Mouse (Mus musculus): ENCODE data around the gene Chka.

The Chka gene

GRCm38 (mm10) chr19:3916727-3917126, 65.2 kb downstream of the Chka start:
- no peak for DNase-seq (ENCODE audit: low read depth, low spot score)

GRCm38 (mm10) chr19:3919928-3920327, 68.4 kb downstream of the Chka start:
- DNase-seq (ENCODE audit: low read depth, low spot score): no peak

GRCm38 (mm10) chr19:3922661-3923371, 71.2 kb downstream of the Chka start:
- no peak for DNase-seq (ENCODE audit: low read depth, low spot score)

GRCm38 (mm10) chr19:3923586-3923985, 72.0 kb downstream of the Chka start:
- DNase-seq (ENCODE audit: low read depth, low spot score): no peak

GRCm38 (mm10) chr19:3924190-3924589, 72.6 kb downstream of the Chka start:
- DNase-seq (ENCODE audit: low read depth, low spot score): no peak

- no peak for DNase-seq (ENCODE audit: low read depth, low spot score)
These were observed 73.3 kb downstream of the Chka start for GRCm38 (mm10) chr19:3924868-3925267.

GRCm38 (mm10) chr19:3925859-3926258, 74.3 kb downstream of the Chka start:
- no peak for DNase-seq (ENCODE audit: low read depth, low spot score)

- no peak for DNase-seq (ENCODE audit: low read depth, low spot score)
These were observed 74.7 kb downstream of the Chka start for GRCm38 (mm10) chr19:3926279-3926678.

- DNase-seq (ENCODE audit: low read depth, low spot score): no peak
These were observed 75.1 kb downstream of the Chka start for GRCm38 (mm10) chr19:3926685-3927084.

GRCm38 (mm10) chr19:3927989-3928388, 76.4 kb downstream of the Chka start:
- DNase-seq (ENCODE audit: low read depth, low spot score): no peak

GRCm38 (mm10) chr19:3928779-3929178, 77.2 kb downstream of the Chka start:
- no peak for DNase-seq (ENCODE audit: low read depth, low spot score)

- DNase-seq (ENCODE audit: low read depth, low spot score): no peak
These were observed 77.8 kb downstream of the Chka start, which contains the start of gene Aldh3b1 for GRCm38 (mm10) chr19:3929211-3929941. TSS of gene Aldh3b1 (minus strand) at chr19:3929808.

- no peak for DNase-seq (ENCODE audit: low read depth, low spot score)
These were observed 78.9 kb downstream of the Chka start for GRCm38 (mm10) chr19:3930262-3931057.

- no peak for DNase-seq (ENCODE audit: low read depth, low spot score)
These were observed 80.1 kb downstream of the Chka start for GRCm38 (mm10) chr19:3931716-3932115.

GRCm38 (mm10) chr19:3935032-3935895, 83.7 kb downstream of the Chka start, which contains the start of gene Unc93b1:
TSS of gene Unc93b1 (plus strand) at chr19:3935186.
- no peak for DNase-seq (ENCODE audit: low read depth, low spot score)

GRCm38 (mm10) chr19:3935896-3936850, 84.6 kb downstream of the Chka start:
- DNase-seq (ENCODE audit: low read depth, low spot score): no peak

- no peak for DNase-seq (ENCODE audit: low read depth, low spot score)
These were observed 90.7 kb downstream of the Chka start for GRCm38 (mm10) chr19:3942315-3942714.

- no peak for DNase-seq (ENCODE audit: low read depth, low spot score)
These were observed 91.6 kb downstream of the Chka start for GRCm38 (mm10) chr19:3942986-3943735.
